Mouse (Mus musculus): ENCODE measurements around the gene 6430550D23Rik.

DNA sequence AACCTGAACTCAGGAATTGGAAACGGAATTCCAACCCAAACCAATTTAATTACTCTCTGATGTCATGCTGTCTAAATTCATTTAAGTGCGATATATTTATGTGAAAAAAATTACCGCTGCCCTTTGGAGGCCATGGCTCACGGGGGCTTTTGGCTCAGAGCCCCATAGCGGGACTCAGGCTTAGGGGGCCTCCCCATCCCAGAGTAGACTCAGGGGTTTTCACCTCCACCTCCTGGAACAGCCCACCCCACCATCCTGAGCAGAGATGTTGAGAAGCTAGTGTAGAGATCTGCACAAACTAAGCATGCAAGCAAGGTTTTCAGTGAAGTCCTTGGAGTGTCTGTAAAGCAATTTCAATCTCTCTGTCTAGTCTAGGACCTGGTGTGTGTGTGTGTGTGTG is 62.2 kb downstream of the 6430550D23Rik start:
- TF ChIP-seq NANOG (IDR thresholded peaks at IDR 0.05; ENCODE audit: borderline replicate concordance, low read length) (no peak), CTCF (conservative IDR thresholded peaks at IDR 0.05; ENCODE audit: low read length) (no peak), POU5F1 (IDR thresholded peaks at IDR 0.05; ENCODE audit: borderline replicate concordance, low read length) (no peak)

Data from E14TG2a.4 (cell line).